Mouse (Mus musculus): ENCODE measurements around the gene Gm9857. TPM values are rescaled to one million over a fixed set of nuclear protein-coding genes. Genes with fewer than 3 reads are reported as not detected.

The Gm9857 gene
- total and polyA plus RNA-seq, 3 experiments, result not detected

DNA sequence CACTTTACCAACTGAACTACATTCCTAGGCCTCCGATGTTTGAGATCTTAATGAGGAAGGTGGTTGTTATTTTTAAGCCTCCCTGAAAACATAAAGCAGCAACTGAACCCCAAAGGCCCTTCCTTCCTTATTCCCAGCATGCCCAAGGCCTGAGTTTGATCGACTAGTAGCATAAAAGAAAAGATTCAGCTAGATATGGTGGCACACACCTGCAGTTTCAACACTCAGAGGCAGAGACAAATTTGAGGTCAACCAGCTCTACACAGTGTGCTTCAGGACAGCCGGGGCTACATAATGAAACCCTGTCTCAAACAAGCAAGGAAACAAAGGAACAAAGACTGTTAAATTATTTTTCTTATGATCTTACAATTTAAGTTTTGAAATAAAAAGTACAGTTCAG is 23.5 kb upstream of the Gm9857 start:
- Histone ChIP-seq H3K27ac (ENCODE audit: control insufficient read depth, low read depth, low read length) (no peak overlapping the region), H3K27me3 (ENCODE audit: control insufficient read depth in 1 of 2, insufficient read depth in 2 of 2, low read length in 2 of 2) (no peaks in the 10 kb centered on the region), H3K36me3 (ENCODE audit: control insufficient read depth in 1 of 2, insufficient read depth in 2 of 2, low read length in 2 of 2) (no peaks in the 10 kb centered on the region), H3K9me3 (replicated peaks; ENCODE audit: insufficient read depth, low read length) (no peaks in the 10 kb centered on the region), H3K9ac (ENCODE audit: control insufficient read depth, low read depth, low read length, poor library complexity, severe bottlenecking) (no peak overlapping the region), H3K4me1 (ENCODE audit: control insufficient read depth in 1 of 2, insufficient read depth in 2 of 2, low read length in 2 of 2) (no peaks in the 10 kb centered on the region), H3K4me3 (ENCODE audit: control insufficient read depth in 1 of 2, insufficient read depth in 1 of 2, low read depth in 2 of 2, low read length in 2 of 2) (no peak overlapping the region), H3K79me2 (ENCODE audit: control insufficient read depth, insufficient read depth, low read length, poor library complexity) (no peaks in the 10 kb centered on the region)
- no peak for DNase-seq (ENCODE audit: low read depth, low spot score)
- TF ChIP-seq CHD2 (IDR thresholded peaks at IDR 0.05; ENCODE audit: low read length), result no peak
- TF ChIP-seq USF2 (IDR thresholded peaks at IDR 0.05; ENCODE audit: borderline replicate concordance in 1 of 2, insufficient read depth in 1 of 2, low read depth in 1 of 2, low read length in 2 of 2), result no peak
- TF ChIP-seq MYB (IDR thresholded peaks at IDR 0.05; ENCODE audit: low read depth, low read length), result no peak
- TF ChIP-seq TBP (IDR thresholded peaks at IDR 0.05; ENCODE audit: low read depth, low read length), result no peak
- TF ChIP-seq HCFC1 (IDR thresholded peaks at IDR 0.05; ENCODE audit: low read depth, low read length), result no peak
- TF ChIP-seq UBTF (IDR thresholded peaks at IDR 0.05; ENCODE audit: borderline replicate concordance, insufficient read depth, low read depth, low read length), result no peak
- TF ChIP-seq BHLHE40 (IDR thresholded peaks at IDR 0.05; ENCODE audit: borderline replicate concordance, low read depth, low read length), result no peak
- TF ChIP-seq EP300 (IDR thresholded peaks at IDR 0.05; ENCODE audit: low read depth in 1 of 2, low read length in 2 of 2), result no peak
- TF ChIP-seq CHD1 (IDR thresholded peaks at IDR 0.05; ENCODE audit: low read depth, low read length), result no peak
- no peak for TF ChIP-seq CTCF (IDR thresholded peaks at IDR 0.05 in 2 of 3, conservative IDR thresholded peaks at IDR 0.05 in 1 of 3; ENCODE audit: control insufficient read depth in 1 of 3, insufficient read depth in 1 of 3, low read depth in 2 of 3, low read length in 3 of 3, poor library complexity in 1 of 3, severe bottlenecking in 1 of 3)
- TF ChIP-seq TAL1 (IDR thresholded peaks at IDR 0.05; ENCODE audit: low read length), result no peak
- no peak for TF ChIP-seq GATA1 (IDR thresholded peaks at IDR 0.05; ENCODE audit: low read depth, low read length)
- TF ChIP-seq MAFK (IDR thresholded peaks at IDR 0.05; ENCODE audit: borderline replicate concordance, low read depth, low read length), result no peak
- no peak for TF ChIP-seq MAX (IDR thresholded peaks at IDR 0.05; ENCODE audit: low read length)
- no peak for TF ChIP-seq ELF1 (IDR thresholded peaks at IDR 0.05; ENCODE audit: low read depth, low read length)
- TF ChIP-seq POLR2A (IDR thresholded peaks at IDR 0.05; ENCODE audit: control insufficient read depth in 1 of 2, insufficient read depth in 1 of 2, low read depth in 1 of 2, low read length in 2 of 2, poor library complexity in 1 of 2), result no peak
- no peak for TF ChIP-seq RAD21 (IDR thresholded peaks at IDR 0.05; ENCODE audit: low read depth, low read length)
- TF ChIP-seq USF1 (IDR thresholded peaks at IDR 0.05; ENCODE audit: low read depth, low read length), result no peak
- no peak for TF ChIP-seq JUND (IDR thresholded peaks at IDR 0.05; ENCODE audit: low read depth, low read length)
- no peak for TF ChIP-seq RCOR1 (IDR thresholded peaks at IDR 0.05; ENCODE audit: low read depth, low read length)

GRCm38 (mm10) chr3:108963278-108963677 is 23.0 kb upstream of the Gm9857 start:
- Histone ChIP-seq H3K4me1 (ENCODE audit: control insufficient read depth in 1 of 2, insufficient read depth in 2 of 2, low read length in 2 of 2) (no peaks in the 10 kb centered on the region), H3K27me3 (ENCODE audit: control insufficient read depth in 1 of 2, insufficient read depth in 2 of 2, low read length in 2 of 2) (no peaks in the 10 kb centered on the region), H3K9me3 (replicated peaks; ENCODE audit: insufficient read depth, low read length) (no peaks in the 10 kb centered on the region), H3K36me3 (ENCODE audit: control insufficient read depth in 1 of 2, insufficient read depth in 2 of 2, low read length in 2 of 2) (no peaks in the 10 kb centered on the region), H3K4me3 (ENCODE audit: control insufficient read depth in 1 of 2, insufficient read depth in 1 of 2, low read depth in 2 of 2, low read length in 2 of 2) (no peak overlapping the region), H3K27ac (ENCODE audit: control insufficient read depth, low read depth, low read length) (no peak overlapping the region), H3K79me2 (ENCODE audit: control insufficient read depth, insufficient read depth, low read length, poor library complexity) (no peaks in the 10 kb centered on the region), H3K9ac (ENCODE audit: control insufficient read depth, low read depth, low read length, poor library complexity, severe bottlenecking) (no peak overlapping the region)
- no peak for DNase-seq (ENCODE audit: low read depth, low spot score)
- no peak for TF ChIP-seq GABPA (IDR thresholded peaks at IDR 0.05; ENCODE audit: low read depth, low read length)
- TF ChIP-seq ZKSCAN1 (IDR thresholded peaks at IDR 0.05; ENCODE audit: low read depth, low read length), result no peak
- no peak for TF ChIP-seq NRF1 (IDR thresholded peaks at IDR 0.05; ENCODE audit: insufficient read depth, low read depth, low read length, poor library complexity, severe bottlenecking)
- no peak for TF ChIP-seq UBTF (IDR thresholded peaks at IDR 0.05; ENCODE audit: borderline replicate concordance, insufficient read depth, low read depth, low read length)

All from MEL (cell line).